Mouse (Mus musculus): ENCODE measurements at regions not wholly inside any gene's neighbourhood (a gene's known extent, or its start where the extent isn't known, plus 50 kb on each side); places are given as distances from the start of the nearest gene placed in this dataset.
A peak's percentile ranks its signal among the peaks of the same experiment; 100 is the strongest.
"Not testable (repeated sequence)": the region's sequence is repeated elsewhere in the genome, so short reads cannot be mapped to it uniquely, and the experiment has no call there.

DNA sequence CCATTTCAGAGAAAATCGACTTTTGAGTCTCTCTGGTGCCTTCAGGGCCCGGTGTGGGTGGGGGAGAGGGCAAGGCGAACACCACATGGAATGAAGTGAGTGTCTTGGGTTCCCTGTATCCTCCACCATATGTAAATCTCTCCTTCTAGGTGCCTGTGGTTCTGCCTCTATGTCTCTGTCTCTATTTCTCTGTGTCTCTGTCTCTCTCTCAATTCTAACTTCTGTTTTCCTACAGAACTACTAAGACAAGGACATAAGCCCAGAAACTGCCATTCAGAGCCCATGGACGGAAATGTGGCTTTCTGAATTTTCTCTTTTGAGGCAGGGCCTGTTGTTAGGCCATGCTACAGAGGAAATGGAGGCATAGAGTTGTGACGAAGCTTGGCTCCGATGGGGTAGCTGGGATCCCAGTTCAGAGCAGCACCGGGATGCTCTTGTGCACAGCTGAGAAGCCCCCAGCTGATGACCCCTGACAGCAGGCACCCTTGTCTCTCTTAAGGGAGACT is 301.3 kb downstream of the Vrk1 start:
- 44% methylated on average over 7 of the region's 7 CpGs for WGBS
- Histone ChIP-seq H3K4me2 (peak overlapping the region; percentile 74), H3K9me3 (no peaks in the 10 kb centered on the region), H3K4me1 (replicated peaks) (peaks cover 13% of the 10 kb centered on the region), H3K9ac (peak overlapping the region; percentile 62; the same call in 1 of the 2 replicates), H3K4me3 (peak overlapping the region; percentile 38), H3K27me3 (peaks cover 65% of the 10 kb centered on the region), H3K27ac (replicated peaks) (no peak overlapping the region), H3K36me3 (no peaks in the 10 kb centered on the region)
- ATAC-seq (ENCODE audit: low read depth): no peak

DNA sequence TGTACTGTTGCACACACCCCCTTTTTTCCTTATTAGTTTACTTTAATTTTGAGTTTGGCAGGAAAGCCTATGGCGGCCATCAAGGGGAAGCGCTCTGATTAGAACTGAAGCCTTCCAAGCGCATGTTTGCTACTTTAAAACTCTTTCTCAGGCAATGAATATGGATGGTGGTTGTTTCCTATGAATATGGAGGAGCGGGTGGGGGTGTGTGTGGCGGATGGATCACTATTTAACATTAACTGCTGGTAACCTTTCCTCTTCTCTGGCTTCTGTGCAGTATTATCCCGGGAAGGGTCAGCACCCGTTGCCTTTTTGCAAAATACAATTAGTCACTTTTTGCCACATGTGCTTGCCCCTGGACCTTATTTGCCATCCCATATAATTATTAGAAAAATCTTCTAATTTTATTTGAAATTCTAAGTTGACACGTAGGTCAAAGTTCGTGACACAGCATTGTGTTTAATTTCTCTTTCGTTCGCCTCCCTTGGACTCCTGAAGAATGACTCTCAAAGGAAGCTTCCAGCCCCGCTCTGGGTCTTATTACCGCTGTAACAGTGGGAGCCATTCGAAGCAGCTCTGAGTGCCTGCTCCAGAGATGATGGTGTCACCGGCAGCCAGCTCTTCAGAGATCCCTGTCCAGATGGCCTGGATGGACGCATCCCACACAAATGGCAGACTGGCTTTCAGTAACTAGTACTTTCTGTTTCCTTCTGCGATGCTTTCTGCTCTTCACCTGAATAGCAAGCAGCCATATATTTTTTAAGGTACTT is 302.0 kb downstream of the Vrk1 start:
- peaks cover 64% of the 10 kb centered on the region for H3K27me3 ChIP-seq
- H3K4me2 ChIP-seq: no peak overlapping the region
- H3K36me3 ChIP-seq: no peaks in the 10 kb centered on the region
- 49% methylated on average over 17 of the region's 17 CpGs for WGBS
- ATAC-seq (ENCODE audit: low read depth): no peak
- no peaks in the 10 kb centered on the region for H3K9me3 ChIP-seq
- H3K4me1 ChIP-seq (replicated peaks): peaks cover 13% of the 10 kb centered on the region
- H3K9ac ChIP-seq: no peak overlapping the region
- H3K4me3 ChIP-seq: no peak overlapping the region
- no peak overlapping the region for H3K27ac ChIP-seq (replicated peaks)

GRCm38 (mm10) chr12:106317738-106318137 is 307.7 kb downstream of the Vrk1 start:
- 80% methylated on average over 16 of the region's 16 CpGs for WGBS
- no peaks in the 10 kb centered on the region for H3K9me3 ChIP-seq
- H3K9ac ChIP-seq: no peak overlapping the region
- H3K4me2 ChIP-seq: no peak overlapping the region
- peaks cover 57% of the 10 kb centered on the region for H3K27me3 ChIP-seq
- no peak overlapping the region for H3K27ac ChIP-seq (replicated peaks)
- H3K4me1 ChIP-seq (replicated peaks): no peaks in the 10 kb centered on the region
- no peak for ATAC-seq (ENCODE audit: low read depth)
- H3K4me3 ChIP-seq: no peak overlapping the region
- H3K36me3 ChIP-seq: no peaks in the 10 kb centered on the region

- Histone ChIP-seq H3K4me3 (no peak overlapping the region), H3K4me2 (no peak overlapping the region), H3K27ac (replicated peaks) (no peak overlapping the region), H3K4me1 (replicated peaks) (no peaks in the 10 kb centered on the region), H3K27me3 (peaks cover 63% of the 10 kb centered on the region), H3K9ac (no peak overlapping the region), H3K9me3 (no peaks in the 10 kb centered on the region), H3K36me3 (no peaks in the 10 kb centered on the region)
- WGBS: 75% methylated on average over 7 of the region's 7 CpGs
- ATAC-seq (ENCODE audit: low read depth): no peak
Measured at GRCm38 (mm10) chr12:106321511-106321910, 311.5 kb downstream of the Vrk1 start.

GRCm38 (mm10) chr12:106326611-106327010 is 316.6 kb downstream of the Vrk1 start:
- Histone ChIP-seq H3K9ac (no peak overlapping the region), H3K4me2 (no peak overlapping the region), H3K4me1 (replicated peaks) (no peaks in the 10 kb centered on the region), H3K27ac (replicated peaks) (no peak overlapping the region), H3K9me3 (no peaks in the 10 kb centered on the region), H3K36me3 (no peaks in the 10 kb centered on the region), H3K4me3 (no peak overlapping the region), H3K27me3 (peaks cover 63% of the 10 kb centered on the region)
- no peak for ATAC-seq (ENCODE audit: low read depth)
- WGBS: 32% methylated on average over 4 of the region's 4 CpGs

DNA sequence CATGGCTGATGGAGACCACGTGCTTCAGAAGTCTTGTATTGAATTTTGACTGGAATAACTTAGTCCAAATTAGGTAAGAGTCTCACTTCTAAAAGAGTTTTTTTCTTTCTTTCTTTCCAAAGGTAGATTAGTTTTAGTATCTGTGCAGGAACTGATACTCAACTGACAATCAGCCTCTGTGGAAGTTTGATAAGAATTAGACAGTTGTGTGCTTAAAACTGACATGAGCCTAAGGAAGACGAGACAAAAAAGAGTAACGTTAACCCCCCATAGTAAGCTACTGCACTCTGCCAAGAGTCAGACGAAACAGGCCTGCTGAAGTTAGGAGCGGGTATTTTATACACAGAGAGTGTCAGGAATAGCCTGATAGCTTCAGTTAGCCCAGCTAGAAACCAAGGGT is 317.3 kb downstream of the Vrk1 start:
- H3K36me3 ChIP-seq: no peaks in the 10 kb centered on the region
- no peaks in the 10 kb centered on the region for H3K4me1 ChIP-seq (replicated peaks)
- H3K4me3 ChIP-seq: no peak overlapping the region
- peaks cover 56% of the 10 kb centered on the region for H3K27me3 ChIP-seq
- 87% methylated on average over 5 of the region's 5 CpGs for WGBS
- no peak for ATAC-seq (ENCODE audit: low read depth)
- no peak overlapping the region for H3K27ac ChIP-seq (replicated peaks)
- no peak overlapping the region for H3K9ac ChIP-seq
- H3K9me3 ChIP-seq: no peaks in the 10 kb centered on the region
- no peak overlapping the region for H3K4me2 ChIP-seq

GRCm38 (mm10) chr12:106357867-106358266 is 347.8 kb downstream of the Vrk1 start:
- Histone ChIP-seq H3K27ac (replicated peaks) (no peak overlapping the region), H3K36me3 (no peaks in the 10 kb centered on the region), H3K9ac (no peak overlapping the region), H3K4me3 (no peak overlapping the region), H3K9me3 (no peaks in the 10 kb centered on the region), H3K4me1 (replicated peaks) (no peaks in the 10 kb centered on the region), H3K27me3 (no peaks in the 10 kb centered on the region), H3K4me2 (no peak overlapping the region)
- no peak for ATAC-seq (ENCODE audit: low read depth)
- WGBS: 62% methylated on average over 9 of the region's 9 CpGs

DNA sequence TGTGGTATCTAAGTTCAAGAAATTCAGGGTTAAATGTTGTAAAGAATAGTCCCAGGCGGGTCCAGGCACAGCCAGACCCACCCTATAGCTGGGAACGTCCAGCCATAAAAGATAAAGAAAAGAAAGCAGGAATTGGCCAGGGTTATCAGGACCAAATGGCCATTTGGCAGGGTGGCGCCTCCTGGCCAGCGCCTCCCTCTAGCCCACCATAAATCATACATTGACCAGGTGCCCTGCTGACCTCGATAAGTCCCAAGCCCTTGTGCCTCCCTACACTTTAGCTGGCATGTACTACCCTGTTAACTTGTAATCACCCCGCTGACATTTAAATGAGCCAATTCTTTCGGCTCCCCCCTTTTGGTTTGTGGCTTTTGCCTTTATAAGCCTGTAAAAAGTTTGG is 351.6 kb downstream of the Vrk1 start:
- not testable (repeated sequence) for H3K4me2 ChIP-seq; H3K36me3 ChIP-seq; H3K27me3 ChIP-seq; H3K9ac ChIP-seq; ATAC-seq (ENCODE audit: low read depth); H3K27ac ChIP-seq (replicated peaks); H3K4me3 ChIP-seq; H3K9me3 ChIP-seq; H3K4me1 ChIP-seq (replicated peaks)
- WGBS: 44% methylated on average over 7 of the region's 7 CpGs

GRCm38 (mm10) chr12:106374840-106375375 is 364.9 kb downstream of the Vrk1 start:
- no peaks in the 10 kb centered on the region for H3K9me3 ChIP-seq
- 49% methylated on average over 12 of the region's 12 CpGs for WGBS
- H3K4me2 ChIP-seq: no peak overlapping the region
- no peak overlapping the region for H3K4me3 ChIP-seq
- no peaks in the 10 kb centered on the region for H3K27me3 ChIP-seq
- no peaks in the 10 kb centered on the region for H3K36me3 ChIP-seq
- no peak overlapping the region for H3K9ac ChIP-seq
- peak overlapping the region; percentile 57 for H3K27ac ChIP-seq (replicated peaks)
- peaks cover 47% of the 10 kb centered on the region for H3K4me1 ChIP-seq (replicated peaks)
- ATAC-seq (ENCODE audit: low read depth): no peak

DNA sequence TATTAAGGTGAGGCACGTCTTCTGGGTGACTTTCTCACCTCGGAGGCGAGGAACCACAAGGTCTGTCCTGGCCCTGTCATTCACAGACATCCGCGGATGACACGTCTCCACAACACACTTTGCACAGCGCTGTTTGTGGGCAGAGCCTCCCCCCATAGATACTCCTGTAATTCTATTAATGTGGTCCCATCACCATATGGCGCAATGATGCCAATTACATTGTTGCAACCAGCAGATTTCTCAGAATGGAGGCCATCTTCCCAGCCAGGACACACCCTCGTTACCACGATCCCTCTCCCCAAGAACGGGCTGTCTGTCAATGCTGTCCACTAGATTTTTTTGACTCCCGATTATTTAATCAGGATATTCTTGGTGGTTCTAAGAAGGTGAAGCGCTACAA is 365.9 kb downstream of the Vrk1 start:
- H3K4me1 ChIP-seq (replicated peaks): peaks cover 54% of the 10 kb centered on the region
- H3K4me3 ChIP-seq: no peak overlapping the region
- WGBS: 71% methylated on average over 13 of the region's 13 CpGs
- H3K27me3 ChIP-seq: no peaks in the 10 kb centered on the region
- H3K4me2 ChIP-seq: no peak overlapping the region
- no peaks in the 10 kb centered on the region for H3K36me3 ChIP-seq
- H3K9me3 ChIP-seq: no peaks in the 10 kb centered on the region
- H3K9ac ChIP-seq: no peak overlapping the region
- peak overlapping the region; percentile 57 for H3K27ac ChIP-seq (replicated peaks)
- ATAC-seq (ENCODE audit: low read depth): no peak

- H3K9ac ChIP-seq: no peak overlapping the region
- no peaks in the 10 kb centered on the region for H3K36me3 ChIP-seq
- H3K4me3 ChIP-seq: no peak overlapping the region
- no peak for ATAC-seq (ENCODE audit: low read depth)
- 58% methylated on average over 12 of the region's 12 CpGs for WGBS
- H3K4me2 ChIP-seq: no peak overlapping the region
- H3K4me1 ChIP-seq (replicated peaks): peaks cover 63% of the 10 kb centered on the region
- no peaks in the 10 kb centered on the region for H3K9me3 ChIP-seq
- no peaks in the 10 kb centered on the region for H3K27me3 ChIP-seq
- peak overlapping the region; percentile 25; the same call in 1 of the 2 replicates for H3K27ac ChIP-seq (replicated peaks)
Measured at GRCm38 (mm10) chr12:106376783-106377182, 366.8 kb downstream of the Vrk1 start.

GRCm38 (mm10) chr12:106377281-106377680 is 367.3 kb downstream of the Vrk1 start:
- ATAC-seq (ENCODE audit: low read depth): no peak
- H3K9me3 ChIP-seq: no peaks in the 10 kb centered on the region
- no peak overlapping the region for H3K9ac ChIP-seq
- H3K27ac ChIP-seq (replicated peaks): 0 out of 2 replicates have a peak overlapping the region, but pooled peaks have one; percentile 25
- H3K36me3 ChIP-seq: no peaks in the 10 kb centered on the region
- no peak overlapping the region for H3K4me2 ChIP-seq
- 52% methylated on average over 1 of the region's 1 CpGs for whole genome bisulfite sequencing
- peaks cover 66% of the 10 kb centered on the region for H3K4me1 ChIP-seq (replicated peaks)
- no peak overlapping the region for H3K4me3 ChIP-seq
- no peaks in the 10 kb centered on the region for H3K27me3 ChIP-seq
